Mouse (Mus musculus) embryonic facial prominence, embryonic 11.5 days (tissue): Measurements from ENCODE around the gene Akt1. TPM values are rescaled to one million over a fixed set of nuclear protein-coding genes. Genes with fewer than 3 reads are reported as not detected.

Experiments
- ATAC-seq: fragments of 200-750 bp; cut with Nextera tagmentation; replicated peaks from 2 replicates; pipeline ENCODE4 v1.8.0; 2017; ENCODE audit warnings: low read depth; ENCODE audit not compliant: insufficient number of reproducible peaks, low FRiP score, low TSS enrichment
- DNase-seq: peaks from one replicate; pipeline ENCODE4 v3.0.0-alpha.2; 2015; ENCODE audit warnings: low spot score
- H3K27ac ChIP-seq: fragments of 300-500 bp; sonication (generic); replicated peaks from 2 replicates; pipeline ENCODE4 v1.5.1; 2014; ENCODE audit warnings: mild to moderate bottlenecking, low read depth, low read length, control low read depth
- H3K27me3 ChIP-seq: fragments of 300-500 bp; sonication (generic); 2 replicates; pipeline ENCODE4 v1.6.1; 2014; ENCODE audit warnings: mild to moderate bottlenecking, low read length, moderate library complexity, mixed read lengths; ENCODE audit not compliant: control insufficient read depth, insufficient read depth
- H3K36me3 ChIP-seq: fragments of 300-500 bp; sonication (generic); replicated peaks from 2 replicates; pipeline ENCODE4 v1.6.1; 2014; ENCODE audit warnings: low read depth, mild to moderate bottlenecking, low read length, moderate library complexity, mixed read lengths; ENCODE audit not compliant: control insufficient read depth, insufficient read depth
- H3K4me1 ChIP-seq: fragments of 300-500 bp; sonication (generic); 2 replicates; pipeline ENCODE4 v1.6.1; 2014; ENCODE audit warnings: low read length, mixed read lengths; ENCODE audit not compliant: control insufficient read depth, insufficient read depth
- H3K4me2 ChIP-seq: fragments of 300-500 bp; sonication (generic); 2 replicates; pipeline ENCODE4 v1.6.1; 2014; ENCODE audit warnings: low read depth, mild to moderate bottlenecking, control low read depth, low read length, moderate library complexity
- H3K4me3 ChIP-seq: fragments of 300-500 bp; sonication (generic); 2 replicates; pipeline ENCODE4 v1.5.1; 2014; ENCODE audit warnings: low read depth, low read length, control low read depth
- H3K9ac ChIP-seq: fragments of 300-500 bp; sonication (generic); replicated peaks from 2 replicates; pipeline ENCODE4 v1.6.1; 2014; ENCODE audit warnings: mild to moderate bottlenecking, control low read depth, low read length
- H3K9me3 ChIP-seq: fragments of 300-500 bp; sonication (generic); replicated peaks from 2 replicates; pipeline ENCODE4 v1.6.1; 2016; ENCODE audit warnings: mild to moderate bottlenecking, low read length, inconsistent platforms, mixed read lengths; ENCODE audit not compliant: control insufficient read depth
- WGBS: fragments of 180-500 bp; shearing (Covaris S2); extraction: QIAGEN DNeasy Blood & Tissue Kit; methylation state at CpG from one replicate; pipeline ENCODE4 v1.1.7; 2014; 5-methylcytosine and 5-hydroxymethylcytosine counted together
- polyA plus RNA-seq: library from polyadenylated mRNA; unstranded; fragments of >200 nt; fragmentation: Nextera tagmentation; extraction: Ambion mirVana; gene quantifications from 2 replicates; pipeline ENCODE4 v1.2.1, GENCODE M21; 2014

The Akt1 gene
- polyA plus RNA-seq, 1 experiment from 2014 or later, result 99.2 TPM

GRCm38 (mm10) chr12:112628197-112628596 is 46.5 kb downstream of the Akt1 start:
- DNase-seq, result no peak
- Histone ChIP-seq H3K27ac (no peak overlapping the region), H3K4me3 (no peak overlapping the region), H3K9me3 (no peaks in the 10 kb centered on the region), H3K27me3 (no peaks in the 10 kb centered on the region), H3K36me3 (no peaks in the 10 kb centered on the region), H3K9ac (no peak overlapping the region; the same call in 1 of the 2 replicates), H3K4me2 (no peak overlapping the region), H3K4me1 (peaks cover 3% of the 10 kb centered on the region)
- ATAC-seq, result no peak
- 87% methylated on average over 6 of the region's 6 CpGs for WGBS

GRCm38 (mm10) chr12:112627097-112627881 is 47.4 kb downstream of the Akt1 start:
- Histone ChIP-seq H3K36me3 (no peaks in the 10 kb centered on the region), H3K9ac (no peak overlapping the region), H3K27me3 (no peaks in the 10 kb centered on the region; the same call in 1 of the 2 replicates), H3K27ac (no peak overlapping the region), H3K4me2 (no peak overlapping the region), H3K4me1 (peaks cover 3% of the 10 kb centered on the region), H3K4me3 (no peak overlapping the region), H3K9me3 (no peaks in the 10 kb centered on the region)
- DNase-seq (peak; percentile 29), ATAC-seq (no peak)
- 51% methylated on average over 7 of the region's 7 CpGs for WGBS

DNA sequence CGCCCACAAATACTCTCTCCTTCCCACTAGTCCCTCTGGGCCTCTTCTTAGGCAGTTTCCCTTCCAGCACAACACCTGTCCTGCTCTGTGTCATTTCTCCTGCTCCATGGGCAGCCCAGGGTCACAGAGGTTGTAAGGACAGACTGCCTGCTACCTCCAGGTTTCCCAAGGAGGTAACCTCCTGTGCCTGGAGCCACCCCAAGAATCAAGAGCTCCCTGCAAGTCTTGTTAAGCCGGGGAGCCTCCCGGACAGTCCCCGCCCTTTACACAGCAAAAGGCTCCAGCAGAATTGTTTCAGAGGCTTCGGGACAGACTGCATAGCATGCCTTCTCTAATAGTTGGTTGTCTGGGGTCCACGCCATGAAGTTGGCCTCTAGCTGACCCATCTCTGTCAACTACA is 48.2 kb downstream of the Akt1 start:
- peaks cover 2% of the 10 kb centered on the region for H3K27me3 ChIP-seq
- H3K4me2 ChIP-seq, result no peak overlapping the region
- no peak for ATAC-seq
- no peak overlapping the region for H3K9ac ChIP-seq
- H3K27ac ChIP-seq, result no peak overlapping the region
- H3K4me3 ChIP-seq, result no peak overlapping the region
- no peak for DNase-seq
- H3K36me3 ChIP-seq, result no peaks in the 10 kb centered on the region
- no peaks in the 10 kb centered on the region for H3K9me3 ChIP-seq
- 80% methylated on average over 6 of the region's 6 CpGs for WGBS
- peaks cover 3% of the 10 kb centered on the region for H3K4me1 ChIP-seq

- WGBS, result 90% methylated on average over 4 of the region's 4 CpGs
- peaks cover 3% of the 10 kb centered on the region for H3K4me1 ChIP-seq
- ATAC-seq, result no peak
- H3K36me3 ChIP-seq, result no peaks in the 10 kb centered on the region
- no peak overlapping the region for H3K9ac ChIP-seq
- no peak overlapping the region for H3K4me2 ChIP-seq
- no peak overlapping the region for H3K27ac ChIP-seq
- no peak for DNase-seq
- H3K4me3 ChIP-seq, result no peak overlapping the region
- H3K9me3 ChIP-seq, result no peaks in the 10 kb centered on the region
- peaks cover 4% of the 10 kb centered on the region for H3K27me3 ChIP-seq
Measured at GRCm38 (mm10) chr12:112625700-112626099, 49.0 kb downstream of the Akt1 start.

DNA sequence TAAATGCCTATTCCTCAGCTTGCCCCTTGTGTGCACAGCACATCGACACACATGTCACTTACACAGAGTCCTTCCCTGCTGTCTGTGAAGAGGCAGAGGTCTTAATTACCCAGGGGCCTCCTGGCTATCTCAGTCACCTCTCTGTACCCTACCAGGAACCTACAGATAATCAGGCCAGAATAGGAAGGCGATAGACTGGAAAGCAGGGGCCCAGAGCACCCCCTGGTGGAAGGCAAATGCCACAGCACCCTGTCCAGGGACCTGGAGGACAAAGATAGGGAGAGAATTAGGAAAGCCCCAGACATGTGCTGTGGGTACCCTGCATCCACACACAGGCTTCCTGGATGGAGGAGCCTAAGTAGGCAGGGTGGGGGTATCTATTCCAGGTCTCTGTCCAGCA is 50.9 kb downstream of the Akt1 start:
- H3K27ac ChIP-seq, result no peak overlapping the region

GRCm38 (mm10) chr12:112621900-112622299 is 52.8 kb downstream of the Akt1 start:
- H3K4me1 ChIP-seq, result no peaks in the 10 kb centered on the region; the same call in 1 of the 2 replicates
- H3K36me3 ChIP-seq, result no peaks in the 10 kb centered on the region
- no peaks in the 10 kb centered on the region for H3K9me3 ChIP-seq
- no peak overlapping the region for H3K4me3 ChIP-seq
- no peak for ATAC-seq
- WGBS, result 81% methylated on average over 3 of the region's 3 CpGs
- H3K27me3 ChIP-seq, result peaks cover 12% of the 10 kb centered on the region
- no peak overlapping the region for H3K4me2 ChIP-seq
- no peak overlapping the region for H3K9ac ChIP-seq
- no peak overlapping the region for H3K27ac ChIP-seq
- DNase-seq, result no peak

More for the DNA sequence above, 50.9 kb downstream of the Akt1 start:
- Histone ChIP-seq H3K9me3 (no peaks in the 10 kb centered on the region), H3K9ac (no peak overlapping the region), H3K4me1 (no peaks in the 10 kb centered on the region; the same call in 1 of the 2 replicates), H3K27me3 (peaks cover 12% of the 10 kb centered on the region), H3K4me3 (no peak overlapping the region), H3K36me3 (no peaks in the 10 kb centered on the region), H3K4me2 (no peak overlapping the region)
- DNase-seq, result peak; percentile 64
- ATAC-seq, result no peak; the same call in 1 of the 2 replicates
- WGBS, result 24% methylated on average over 2 of the region's 2 CpGs

- Histone ChIP-seq H3K36me3 (no peaks in the 10 kb centered on the region), H3K4me1 (no peaks in the 10 kb centered on the region; the same call in 1 of the 2 replicates), H3K9ac (peak overlapping the region; percentile 66), H3K27ac (no peak overlapping the region), H3K4me3 (peak overlapping the region; percentile 53), H3K4me2 (peak overlapping the region; percentile 99), H3K27me3 (peaks cover 12% of the 10 kb centered on the region), H3K9me3 (no peaks in the 10 kb centered on the region)
- no peak for ATAC-seq
- DNase-seq, result no peak
- 14% methylated on average over 16 of the region's 16 CpGs for WGBS
Measured at GRCm38 (mm10) chr12:112620354-112621061, 54.2 kb downstream of the Akt1 start.
